Mouse (Mus musculus) ZHBTc4 (cell line): ENCODE measurements around the gene Olfr70.

ENCODE experiments used
- DNase-seq: peaks from one replicate; pipeline ENCODE4 v3.0.0-alpha.2; 2011; ENCODE audit warnings: low read depth, low spot score

Olfr70 gene

DNA sequence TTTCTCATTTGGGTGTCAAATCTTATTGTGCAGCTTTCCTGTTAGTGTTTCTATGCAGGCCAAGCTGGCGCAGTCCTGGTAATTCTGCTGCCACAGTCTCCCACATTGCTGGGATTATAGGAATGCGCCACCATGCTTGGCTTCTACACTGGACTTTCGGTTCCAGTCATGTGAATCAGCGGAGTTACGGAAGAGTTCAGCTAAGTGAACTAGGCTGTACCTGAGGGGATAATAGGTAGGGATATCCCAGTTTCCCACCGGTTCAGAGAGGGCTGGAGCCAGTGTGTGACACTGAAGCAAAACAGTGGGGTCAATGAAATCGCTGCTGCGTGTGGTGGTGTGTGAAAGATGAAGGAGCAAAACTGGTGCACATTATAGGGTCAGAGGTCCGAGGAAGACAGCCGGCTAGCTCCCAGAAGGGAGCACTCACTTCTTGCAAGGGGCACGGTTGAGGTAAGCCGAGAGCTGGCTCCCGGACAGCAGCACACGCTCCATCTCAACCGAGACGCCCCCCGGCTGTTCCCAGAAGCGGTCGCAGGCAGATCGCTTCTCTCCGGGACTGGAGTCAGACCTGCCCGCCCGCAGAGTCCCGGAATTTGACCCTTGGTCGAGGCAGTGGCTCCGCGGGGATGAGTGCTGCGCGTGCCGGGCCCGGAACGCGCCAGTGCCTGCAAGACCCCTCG is 44.8 kb downstream of the Olfr70 start:
- no peak for DNase-seq

GRCm38 (mm10) chr4:43653161-43654015 is 47.2 kb downstream of the Olfr70 start, which contains the start of gene Spag8:
Gene Spag8 (minus strand): TSS chr4:43653594.
- peak; percentile 63 for DNase-seq

DNA sequence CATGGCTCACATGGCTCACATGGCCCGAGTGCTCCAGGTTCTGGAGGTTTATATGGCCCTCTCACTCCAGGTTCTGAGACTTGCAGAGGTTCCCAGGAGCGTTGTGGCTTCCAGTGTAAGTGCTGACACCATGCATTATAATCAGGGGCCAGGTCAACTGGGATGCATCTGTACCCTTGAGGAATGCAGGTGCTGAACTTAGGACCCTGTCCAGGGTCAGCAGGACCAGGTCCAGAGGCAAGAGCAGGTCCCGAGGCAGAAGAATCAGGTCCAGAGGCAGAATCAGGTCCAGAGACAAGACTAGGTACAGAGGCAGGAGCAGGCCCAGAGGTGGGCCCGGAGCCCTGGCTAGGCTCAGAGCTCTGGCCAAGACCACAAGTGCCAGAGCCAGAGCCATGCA is 47.9 kb downstream of the Olfr70 start:
- no peak for DNase-seq

GRCm38 (mm10) chr4:43649783-43650182 is 50.8 kb downstream of the Olfr70 start:
- peak; percentile 63 for DNase-seq
